Mouse (Mus musculus) myocyte (in vitro differentiated cells): Measurements from ENCODE around the gene B230307C23Rik. TPM values are rescaled to one million over a fixed set of nuclear protein-coding genes. Genes with fewer than 3 reads are reported as not detected.
"Not testable (repeated sequence)": the region's sequence is repeated elsewhere in the genome, so short reads cannot be mapped to it uniquely, and the experiment has no call there.

Experiments used
- H3K27me3 ChIP-seq: one replicate; pipeline ENCODE4 v1.6.1; 2011; ENCODE audit not compliant: control insufficient read depth, insufficient read depth, insufficient read length
- H3K36me3 ChIP-seq: one replicate; pipeline ENCODE4 v1.6.1; 2011; ENCODE audit not compliant: control insufficient read depth, insufficient read depth
- H3K4me2 ChIP-seq: one replicate; pipeline ENCODE4 v1.6.1; 2011; ENCODE audit warnings: low read depth, control low read depth
- H3K4me3 ChIP-seq: one replicate; pipeline ENCODE4 v1.5.1; 2011; ENCODE audit warnings: mild to moderate bottlenecking, control low read depth, moderate library complexity
- H3K79me2 ChIP-seq: one replicate; pipeline ENCODE4 v1.6.1; 2011; ENCODE audit not compliant: control insufficient read depth, insufficient read depth
- H3ac ChIP-seq: one replicate; pipeline ENCODE4 v1.6.1; 2011; ENCODE audit not compliant: control insufficient read depth, insufficient read length
- CEBPB ChIP-seq: IDR thresholded peaks from 2 replicates; pipeline ENCODE4 v1.6.1; 2011; ENCODE audit warnings: mild to moderate bottlenecking, moderate library complexity; ENCODE audit not compliant: poor library complexity, insufficient read depth, severe bottlenecking
- E2F4 ChIP-seq: IDR thresholded peaks from one replicate; pipeline ENCODE4 v1.6.1; 2011; ENCODE audit warnings: mild to moderate bottlenecking, control low read depth, moderate library complexity; ENCODE audit not compliant: insufficient read depth
- MAX ChIP-seq: IDR thresholded peaks from one replicate; pipeline ENCODE4 v1.6.1; 2011; ENCODE audit warnings: low read depth, mild to moderate bottlenecking, control low read depth
- MYOD1 ChIP-seq, 3 experiments: IDR thresholded peaks; one replicate each; pipeline ENCODE4 v1.6.1; 2011; ENCODE audit warnings: control low read depth in 2 of 3, low read depth in 2 of 3, mild to moderate bottlenecking in 2 of 3, moderate library complexity in 1 of 3; ENCODE audit not compliant: insufficient read length in 2 of 3, control insufficient read depth in 1 of 3
- MYOG ChIP-seq, 3 experiments: IDR thresholded peaks; one replicate each; pipeline ENCODE4 v1.6.1; 2011; ENCODE audit warnings: control low read depth in 2 of 3, low read depth in 2 of 3, mild to moderate bottlenecking in 2 of 3; ENCODE audit not compliant: insufficient read length in 2 of 3, control insufficient read depth in 1 of 3, insufficient read depth in 1 of 3
- POLR2A ChIP-seq: IDR thresholded peaks from one replicate; pipeline ENCODE4 v1.6.1; 2011; ENCODE audit warnings: low read depth, mild to moderate bottlenecking, control low read depth, moderate library complexity; ENCODE audit not compliant: insufficient read length
- POLR2AphosphoS2 ChIP-seq: IDR thresholded peaks from one replicate; pipeline ENCODE4 v1.6.1; 2011; ENCODE audit warnings: low read depth, control low read depth; ENCODE audit not compliant: insufficient read length
- REST ChIP-seq: IDR thresholded peaks from one replicate; pipeline ENCODE4 v1.6.1; 2011; ENCODE audit warnings: mild to moderate bottlenecking, control low read depth, moderate library complexity; ENCODE audit not compliant: insufficient read depth, insufficient read length
- SRF ChIP-seq: IDR thresholded peaks from one replicate; pipeline ENCODE4 v1.6.1; 2011; ENCODE audit warnings: low read depth; ENCODE audit not compliant: control insufficient read depth, insufficient read length
- TCF12 ChIP-seq: IDR thresholded peaks from one replicate; pipeline ENCODE4 v1.6.1; 2011; ENCODE audit warnings: mild to moderate bottlenecking, control low read depth; ENCODE audit not compliant: poor library complexity, insufficient read depth, severe bottlenecking
- TCF3 ChIP-seq: IDR thresholded peaks from one replicate; pipeline ENCODE4 v1.6.1; 2011; ENCODE audit warnings: low read depth, control low read depth; ENCODE audit not compliant: insufficient read length
- USF1 ChIP-seq: IDR thresholded peaks from one replicate; pipeline ENCODE4 v1.6.1; 2011; ENCODE audit warnings: low read depth, mild to moderate bottlenecking, control low read depth, moderate library complexity
- polyA plus RNA-seq: library from polyadenylated mRNA; unstranded; fragments of >200 nt; fragmentation: generic; extraction: Trizol; gene quantifications from one replicate; pipeline ENCODE4 v1.2.1, GENCODE M21; 2012; ENCODE audit warnings: missing spikeins

The B230307C23Rik gene
- polyA plus RNA-seq, 1 experiment: 3.0 TPM

- Histone ChIP-seq H3K4me3 (no peak overlapping the region), H3K36me3 (no peaks in the 10 kb centered on the region), H3K27me3 (no peaks in the 10 kb centered on the region), H3K4me2 (no peak overlapping the region), H3ac (no peak overlapping the region), H3K79me2 (no peaks in the 10 kb centered on the region)
- TF ChIP-seq CEBPB (no peak), POLR2AphosphoS2 (no peak), MAX (no peak), TCF3 (no peak), USF1 (no peak), MYOG (IDR thresholded peaks at IDR 0.05; ENCODE audit: control insufficient read depth in 1 of 3, insufficient read depth in 1 of 3, insufficient read length in 2 of 3, low read depth in 2 of 3) (no peak), MYOD1 (IDR thresholded peaks at IDR 0.05; ENCODE audit: control insufficient read depth in 1 of 3, insufficient read length in 2 of 3, low read depth in 2 of 3) (no peak), TCF12 (no peak), REST (no peak), SRF (no peak), POLR2A (no peak), E2F4 (no peak)
Observed at GRCm38 (mm10) chr16:97981362-97981761, 15.8 kb upstream of the B230307C23Rik start.

DNA sequence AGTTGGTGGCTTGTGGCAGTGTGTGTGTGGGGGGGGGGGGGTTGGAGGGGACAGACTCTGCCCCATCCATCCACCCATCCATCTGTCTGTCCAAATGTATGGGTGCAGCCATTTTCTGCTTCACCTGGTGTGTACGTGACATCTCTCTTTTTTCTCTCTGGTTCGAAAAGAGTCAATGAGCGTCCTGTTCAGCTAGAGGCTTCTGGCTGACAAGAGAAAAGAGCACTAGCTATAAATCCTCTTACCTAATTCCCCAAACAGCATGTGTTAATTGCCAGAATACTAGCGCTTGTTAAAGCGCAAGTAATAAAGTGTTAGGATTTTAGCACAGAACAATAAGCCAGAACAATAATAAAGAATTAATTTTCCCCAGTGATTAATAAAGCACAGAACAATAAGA lies 12.5 kb upstream of the B230307C23Rik start:
- no peak overlapping the region for H3K4me3 ChIP-seq
- no peaks in the 10 kb centered on the region for H3K36me3 ChIP-seq
- TF ChIP-seq MAX (no peak), MYOD1 (IDR thresholded peaks at IDR 0.05; ENCODE audit: control insufficient read depth in 1 of 3, insufficient read length in 2 of 3, low read depth in 2 of 3) (no peak)
- no peak overlapping the region for H3ac ChIP-seq
- no peaks in the 10 kb centered on the region for H3K27me3 ChIP-seq
- no peaks in the 10 kb centered on the region for H3K79me2 ChIP-seq
- no peak overlapping the region for H3K4me2 ChIP-seq

DNA sequence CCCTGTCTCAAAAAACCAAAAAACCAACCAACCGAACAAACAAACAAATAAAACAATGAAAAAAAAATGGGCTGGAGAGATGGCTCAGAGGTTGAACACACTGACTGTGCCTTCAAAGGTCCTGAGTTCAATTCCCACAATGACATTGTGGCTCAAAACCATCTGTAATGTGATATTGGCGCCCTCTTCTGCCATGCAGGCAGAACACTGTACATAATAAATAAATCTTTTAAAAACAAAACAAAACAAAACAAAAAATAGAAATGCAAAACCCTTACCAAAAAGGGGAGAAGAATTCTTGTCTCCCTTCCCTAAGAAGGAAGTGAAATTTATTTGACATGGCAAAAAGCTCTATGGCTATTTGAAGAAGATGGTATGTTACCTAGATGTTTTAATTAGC lies 5.6 kb upstream of the B230307C23Rik start:
- Histone ChIP-seq H3K36me3 (no peaks in the 10 kb centered on the region), H3K4me3 (no peak overlapping the region), H3K4me2 (no peak overlapping the region), H3K79me2 (no peaks in the 10 kb centered on the region), H3ac (no peak overlapping the region), H3K27me3 (no peaks in the 10 kb centered on the region)
- TF ChIP-seq POLR2AphosphoS2 (no peak), USF1 (no peak), POLR2A (no peak), TCF12 (no peak), SRF (no peak), MAX (no peak), CEBPB (no peak), REST (no peak), E2F4 (no peak), MYOD1 (IDR thresholded peaks at IDR 0.05; ENCODE audit: control insufficient read depth in 1 of 3, insufficient read length in 2 of 3, low read depth in 2 of 3) (no peak), MYOG (IDR thresholded peaks at IDR 0.05; ENCODE audit: control insufficient read depth in 1 of 3, insufficient read depth in 1 of 3, insufficient read length in 2 of 3, low read depth in 2 of 3) (no peak), TCF3 (no peak)

DNA sequence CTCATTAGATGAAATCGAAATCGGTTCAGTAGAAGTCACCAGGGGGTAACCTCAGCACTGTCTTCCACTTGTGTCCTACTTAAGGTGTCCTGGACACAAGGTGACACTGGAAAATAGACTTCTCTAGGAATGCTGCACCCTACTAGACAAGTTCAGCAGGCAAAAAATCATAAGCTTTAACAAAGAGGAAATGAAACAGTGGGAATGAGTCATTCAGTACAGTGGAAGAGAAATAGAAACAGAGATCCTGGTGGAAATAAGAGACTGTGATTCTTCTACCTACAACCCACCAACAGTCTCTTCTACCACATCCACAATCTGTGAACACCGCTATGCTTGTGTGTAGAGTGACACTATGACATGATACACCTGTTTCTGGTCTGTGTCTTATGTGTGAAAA lies 4.6 kb upstream of the B230307C23Rik start:
- not testable (repeated sequence) for H3K79me2 ChIP-seq, H3K36me3 ChIP-seq, H3K4me3 ChIP-seq, H3ac ChIP-seq, H3K4me2 ChIP-seq, H3K27me3 ChIP-seq

DNA sequence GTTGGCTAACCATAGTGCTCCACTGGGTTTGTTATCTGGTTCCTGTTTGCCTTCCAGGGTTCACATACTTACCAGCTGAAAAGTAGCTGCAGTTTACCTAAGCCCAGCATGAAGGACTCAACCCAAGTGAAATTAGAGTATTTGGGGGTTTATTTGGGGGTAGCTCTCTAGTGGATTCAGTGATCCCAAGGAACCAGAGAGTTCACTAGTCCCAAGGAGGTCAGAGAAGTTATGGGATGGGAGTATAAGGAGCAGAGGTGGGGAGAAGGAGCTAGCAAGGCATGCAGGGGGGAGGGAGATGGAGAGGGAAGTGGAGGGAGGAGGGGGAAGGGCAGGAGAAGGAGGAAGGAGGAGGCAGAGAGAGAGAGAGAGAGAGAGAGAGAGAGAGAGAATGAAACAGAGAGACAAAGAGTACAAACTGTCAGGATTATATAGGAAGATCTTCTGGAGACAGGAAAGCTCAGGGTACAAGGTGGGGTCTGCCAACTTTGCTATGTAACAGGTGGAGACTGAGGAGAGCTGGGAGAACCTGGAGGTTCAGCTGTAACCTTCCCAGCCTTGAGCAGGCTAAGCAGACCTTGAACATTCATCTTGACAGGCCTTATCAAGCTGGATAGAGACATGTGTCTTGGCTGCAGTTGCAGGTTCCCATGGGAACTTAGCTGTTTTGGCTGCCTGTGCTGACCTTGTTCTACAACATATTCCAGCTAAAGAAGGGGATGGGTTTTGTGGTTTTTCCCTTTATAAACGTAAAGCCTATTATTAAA lies 1.1 kb upstream of the B230307C23Rik start:
- H3K79me2 ChIP-seq: peaks cover 12% of the 10 kb centered on the region
- H3K27me3 ChIP-seq: no peaks in the 10 kb centered on the region
- peak overlapping the region; percentile 41 for H3K4me3 ChIP-seq
- H3K36me3 ChIP-seq: no peaks in the 10 kb centered on the region
- no peak for TF ChIP-seq POLR2AphosphoS2
- no peak for TF ChIP-seq CEBPB
- no peak for TF ChIP-seq MYOD1 (IDR thresholded peaks at IDR 0.05; ENCODE audit: control insufficient read depth in 1 of 3, insufficient read length in 2 of 3, low read depth in 2 of 3)
- no peak for TF ChIP-seq E2F4
- TF ChIP-seq MAX: no peak
- peak overlapping the region; percentile 94 for H3K4me2 ChIP-seq
- no peak overlapping the region for H3ac ChIP-seq

DNA sequence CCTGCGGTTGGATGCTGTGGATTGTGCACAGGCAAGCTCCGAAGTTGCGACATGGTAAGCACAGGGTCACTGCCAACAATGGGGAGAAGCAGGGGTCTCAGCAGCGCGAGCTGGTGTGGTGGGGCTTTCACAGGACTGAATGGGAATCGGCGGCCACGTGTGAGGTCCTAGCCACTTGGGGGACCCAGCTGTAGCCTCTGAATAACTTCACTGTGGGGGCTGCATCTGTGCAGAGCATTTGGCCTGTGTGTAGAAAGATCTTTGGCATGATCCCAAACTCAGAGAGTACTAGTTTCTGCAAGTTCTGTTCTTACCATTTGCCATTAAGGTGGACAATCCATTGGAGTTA lies 242 bp downstream of the B230307C23Rik start:
- not testable (repeated sequence) for H3K27me3 ChIP-seq, H3K36me3 ChIP-seq
- Histone ChIP-seq H3K4me2 (peak overlapping the region; percentile 94), H3K4me3 (peak overlapping the region; percentile 41), H3ac (peak overlapping the region; percentile 38), H3K79me2 (peaks cover 12% of the 10 kb centered on the region)
